In the genomic region with DNA sequence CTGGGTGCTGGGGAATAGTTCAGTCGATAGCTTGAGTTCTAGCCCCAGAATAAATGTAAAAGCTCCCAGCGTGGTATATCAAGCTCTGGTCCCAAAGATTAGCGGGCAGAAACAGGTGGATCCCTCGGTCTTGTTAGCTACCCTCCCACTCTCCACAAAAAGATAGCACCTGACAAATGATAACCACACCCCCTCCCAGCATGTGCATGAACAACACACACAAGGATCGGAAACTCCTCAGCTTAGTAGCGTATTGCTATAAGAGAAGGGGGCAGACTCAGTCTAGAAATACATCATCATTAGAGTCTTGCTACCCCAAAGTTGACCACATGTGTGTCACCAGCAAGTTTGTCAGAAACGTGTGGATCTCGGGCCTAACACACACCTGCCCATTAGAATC, we compare ENCODE assay signal across 8 mouse cellular contexts. TPM values are rescaled to one million over a fixed set of nuclear protein-coding genes. Genes with fewer than 3 reads are reported as not detected.
DNase-seq lines count a peak whose midpoint lies in the region; ATAC-seq and TF ChIP-seq lines count a peak whose summit lies in the region.

TSS of gene Gkap1 (minus strand) at position 101 of the 400 bp plus-strand sequence.

- H3K27me3 ChIP-seq in heart, embryonic 11.5 days (ENCODE audit: control insufficient read depth, insufficient read depth, low read length): peaks cover 7% of the 10 kb centered on the region; the same call in 1 of the 2 replicates
- no peaks in the 10 kb centered on the region for H3K27me3 ChIP-seq in neural tube, embryonic 12.5 days (replicated peaks)

- no peak for DNase-seq in left cerebral cortex, adult 18-20 months (ENCODE audit: low spot score in 2 of 2)
- no peak for DNase-seq in left cerebral cortex, adult 11 months (ENCODE audit: low spot score)
- DNase-seq in brain, embryonic 14.5 days (ENCODE audit: low read depth): no peak
- no peak for DNase-seq in left cerebral cortex, postnatal 10 days (ENCODE audit: extremely low spot score in 1 of 2, low spot score in 2 of 2)
- no peak for DNase-seq in cerebellum, adult 9-10 months
- no peak for DNase-seq in kidney, postnatal 36 days

- no peak for TF ChIP-seq CTCF in brain, embryonic 14.5 days (IDR thresholded peaks at IDR 0.05; ENCODE audit: borderline replicate concordance, extremely low read depth, insufficient read depth, insufficient read length)

- intact Hi-C loops in left cerebral cortex, postnatal 10 days (cut with DNase I): no loop called here

- H3K4me1 ChIP-seq in heart, embryonic 11.5 days (ENCODE audit: control insufficient read depth, insufficient read depth, low read length): peaks cover 9% of the 10 kb centered on the region; the same call in 1 of the 2 replicates
- H3K4me1 ChIP-seq in neural tube, embryonic 12.5 days: peaks cover 20% of the 10 kb centered on the region

- no peak for TF ChIP-seq POLR2A in brain, embryonic 14.5 days (IDR thresholded peaks at IDR 0.05; ENCODE audit: borderline replicate concordance, extremely low read depth, insufficient read depth, insufficient read length, poor library complexity, severe bottlenecking)

- peak within 1 kb of the TSS; percentile 93 for H3K4me3 ChIP-seq in heart, embryonic 11.5 days (ENCODE audit: low read depth, low read length)
- H3K4me3 ChIP-seq in neural tube, embryonic 12.5 days: peak within 1 kb of the TSS; percentile 96

- no peaks in the 10 kb centered on the region for H3K9me3 ChIP-seq in heart, embryonic 11.5 days (replicated peaks; ENCODE audit: control insufficient read depth, low read length)
- no peaks in the 10 kb centered on the region for H3K9me3 ChIP-seq in neural tube, embryonic 12.5 days

- peak within 1 kb of the TSS; percentile 87 for H3K4me2 ChIP-seq in heart, embryonic 11.5 days
- peak within 1 kb of the TSS; percentile 81 for H3K4me2 ChIP-seq in neural tube, embryonic 12.5 days (replicated peaks)

- peak within 1 kb of the TSS; percentile 82 for H3K9ac ChIP-seq in heart, embryonic 11.5 days (ENCODE audit: low read depth, low read length)
- peak within 1 kb of the TSS; percentile 89 for H3K9ac ChIP-seq in neural tube, embryonic 12.5 days

- peak within 1 kb of the TSS; percentile 74 for H3K27ac ChIP-seq in heart, embryonic 11.5 days (ENCODE audit: low read depth, low read length)
- H3K27ac ChIP-seq in neural tube, embryonic 12.5 days: no peak within 1 kb of the TSS

- 74% methylated on average over 8 of the region's 8 CpGs for WGBS in heart, embryonic 11.5 days (ENCODE audit: insufficient replicate concordance)
- 71% methylated on average over 8 of the region's 8 CpGs for WGBS in neural tube, embryonic 12.5 days

- H3K36me3 ChIP-seq in heart, embryonic 11.5 days (ENCODE audit: control insufficient read depth, insufficient read depth, low read length): no peaks in the 10 kb centered on the region
- no peaks in the 10 kb centered on the region for H3K36me3 ChIP-seq in neural tube, embryonic 12.5 days

- no peak for ATAC-seq in heart, embryonic 11.5 days (replicated peaks; ENCODE audit: insufficient number of reproducible peaks, low FRiP score, low TSS enrichment)
- no peak for ATAC-seq in neural tube, embryonic 12.5 days (ENCODE audit: low FRiP score, low read depth)

RNA-seq across cellular contexts. Expression of gene Gkap1, which starts in this region (rescaled TPM):
- total RNA-seq in left cerebral cortex, adult 18-20 months (2021): 10 to 100 TPM; 17.4 to 18.2 TPM
- polyA plus RNA-seq in brain, embryonic 14.5 days (2012; rRNA removed): 25.0 and 29.5 TPM in 2 replicates
- 22.7 TPM in 2 replicates for polyA plus RNA-seq in heart, embryonic 11.5 days (2014; fragmentation: Nextera tagmentation; extraction: Ambion mirVana)
- 10 to 100 TPM; 17.9 to 22.6 TPM for total RNA-seq in left cerebral cortex, postnatal 10 days (2021)
- 52.4 and 53.5 TPM in 2 replicates for polyA plus RNA-seq in neural tube, embryonic 12.5 days (2016; fragmentation: Nextera tagmentation; extraction: Ambion mirVana)
